Mouse (Mus musculus): ENCODE results near the gene Trak1. TPM values are rescaled to one million over a fixed set of nuclear protein-coding genes. Genes with fewer than 3 reads are reported as not detected.

The Trak1 gene
- polyA plus RNA-seq, 1 experiment from 2014 or later, result 17.7 TPM

DNA sequence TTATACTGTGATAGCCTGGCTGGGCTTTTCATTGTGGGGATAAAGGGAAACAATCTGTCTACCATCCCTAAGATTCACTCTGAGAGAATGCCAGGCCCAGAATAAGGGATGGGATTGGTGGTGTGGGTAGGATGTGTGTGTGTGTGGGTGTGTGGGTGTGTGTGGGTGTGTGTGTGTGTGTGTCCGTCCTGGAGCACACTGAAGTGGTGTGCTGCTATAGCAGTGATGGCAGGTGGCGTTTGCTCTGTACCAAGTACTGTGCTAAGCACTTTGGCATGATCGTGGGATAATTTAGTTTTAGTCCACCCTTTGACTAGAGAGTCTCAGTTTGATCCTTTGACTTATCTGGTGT is 40.6 kb downstream of the Trak1 start:
- WGBS, result 79% methylated on average over 3 of the region's 3 CpGs
- Histone ChIP-seq H3K4me2 (no peak overlapping the region), H3K9me3 (no peaks in the 10 kb centered on the region), H3K27me3 (no peaks in the 10 kb centered on the region), H3K4me1 (peaks cover 59% of the 10 kb centered on the region), H3K9ac (no peak overlapping the region), H3K4me3 (no peak overlapping the region), H3K36me3 (no peaks in the 10 kb centered on the region), H3K27ac (peak overlapping the region; percentile 58)
- ATAC-seq (ENCODE audit: insufficient number of reproducible peaks, insufficient read depth, low FRiP score, low TSS enrichment, low read depth), result no peak

DNA sequence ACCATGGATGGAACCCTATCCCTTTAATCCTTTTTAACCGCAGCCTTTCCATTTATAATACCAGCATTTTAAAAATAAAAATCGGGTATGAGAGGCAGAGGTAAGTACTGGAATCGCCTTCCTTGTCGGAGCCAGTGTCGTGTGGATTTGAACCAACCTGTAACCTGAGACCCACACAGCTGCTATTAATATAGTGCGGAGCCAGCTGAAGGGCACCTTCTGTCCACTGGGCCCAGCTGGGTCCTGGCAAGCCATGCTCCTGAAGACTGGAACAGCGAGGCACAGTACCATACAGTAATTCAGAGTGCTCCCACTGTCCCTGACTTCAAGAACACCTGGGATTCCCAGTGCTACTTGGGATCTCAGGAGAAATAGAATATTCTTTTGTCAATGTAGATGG is 44.5 kb downstream of the Trak1 start:
- no peak overlapping the region for H3K9ac ChIP-seq
- H3K4me2 ChIP-seq, result no peak overlapping the region
- no peak for ATAC-seq (ENCODE audit: insufficient number of reproducible peaks, insufficient read depth, low FRiP score, low TSS enrichment, low read depth)
- H3K27me3 ChIP-seq, result no peaks in the 10 kb centered on the region
- H3K9me3 ChIP-seq, result no peaks in the 10 kb centered on the region
- WGBS, result 15% methylated on average over 7 of the region's 7 CpGs
- H3K27ac ChIP-seq, result peak overlapping the region; percentile 55; the same call in 1 of the 2 replicates
- H3K4me1 ChIP-seq, result peaks cover 36% of the 10 kb centered on the region
- no peaks in the 10 kb centered on the region; the same call in 1 of the 2 replicates for H3K36me3 ChIP-seq
- H3K4me3 ChIP-seq, result no peak overlapping the region

- WGBS, result 70% methylated on average over 5 of the region's 5 CpGs
- Histone ChIP-seq H3K27ac (no peak overlapping the region; the same call in 1 of the 2 replicates), H3K9me3 (no peaks in the 10 kb centered on the region)
Measured at GRCm38 (mm10) chr9:121342510-121343110, 45.3 kb downstream of the Trak1 start.

GRCm38 (mm10) chr9:121343122-121343876 is 46.0 kb downstream of the Trak1 start:
- no peak overlapping the region for H3K9ac ChIP-seq
- no peak overlapping the region for H3K4me2 ChIP-seq
- no peaks in the 10 kb centered on the region for H3K9me3 ChIP-seq
- H3K4me3 ChIP-seq, result no peak overlapping the region
- peak overlapping the region; percentile 28; the same call in 1 of the 2 replicates for H3K27ac ChIP-seq
- 84% methylated on average over 14 of the region's 14 CpGs for WGBS
- no peaks in the 10 kb centered on the region for H3K27me3 ChIP-seq
- peaks cover 33% of the 10 kb centered on the region for H3K4me1 ChIP-seq
- no peaks in the 10 kb centered on the region; the same call in 1 of the 2 replicates for H3K36me3 ChIP-seq
- ATAC-seq (ENCODE audit: insufficient number of reproducible peaks, insufficient read depth, low FRiP score, low TSS enrichment, low read depth), result no peak

More at GRCm38 (mm10) chr9:121342510-121343110, 45.3 kb downstream of the Trak1 start:
- H3K4me1 ChIP-seq, result peaks cover 30% of the 10 kb centered on the region
- no peaks in the 10 kb centered on the region; the same call in 1 of the 2 replicates for H3K36me3 ChIP-seq
- H3K9ac ChIP-seq, result no peak overlapping the region
- H3K4me3 ChIP-seq, result no peak overlapping the region
- no peak for ATAC-seq (ENCODE audit: insufficient number of reproducible peaks, insufficient read depth, low FRiP score, low TSS enrichment, low read depth)
- no peak overlapping the region for H3K4me2 ChIP-seq
- no peaks in the 10 kb centered on the region for H3K27me3 ChIP-seq

DNA sequence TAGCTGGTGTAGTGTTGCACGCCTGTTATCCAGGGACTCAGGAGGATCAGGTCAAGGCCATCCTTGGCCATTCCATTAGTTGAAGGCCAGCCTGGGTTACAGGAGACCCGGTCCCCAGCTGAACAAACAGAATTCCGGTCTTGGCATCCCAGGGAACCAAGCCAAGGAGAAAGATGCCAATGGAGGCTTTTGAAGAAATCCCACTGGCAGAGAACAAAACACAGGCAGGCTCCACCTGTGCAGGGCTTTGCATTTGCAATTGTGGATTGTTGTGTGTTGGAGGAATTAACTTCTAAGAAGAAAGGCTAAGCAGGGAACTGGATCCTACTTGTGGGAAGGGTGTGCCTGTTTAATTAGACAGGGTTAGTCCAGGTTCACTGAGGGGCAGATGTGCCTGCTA is 47.0 kb downstream of the Trak1 start:
- no peak overlapping the region for H3K9ac ChIP-seq
- H3K27me3 ChIP-seq, result no peaks in the 10 kb centered on the region
- 48% methylated on average over 3 of the region's 3 CpGs for WGBS
- no peaks in the 10 kb centered on the region; the same call in 1 of the 2 replicates for H3K36me3 ChIP-seq
- no peak overlapping the region for H3K27ac ChIP-seq
- H3K9me3 ChIP-seq, result no peaks in the 10 kb centered on the region
- H3K4me3 ChIP-seq, result no peak overlapping the region
- peaks cover 42% of the 10 kb centered on the region for H3K4me1 ChIP-seq
- ATAC-seq (ENCODE audit: insufficient number of reproducible peaks, insufficient read depth, low FRiP score, low TSS enrichment, low read depth), result no peak
- no peak overlapping the region for H3K4me2 ChIP-seq

DNA sequence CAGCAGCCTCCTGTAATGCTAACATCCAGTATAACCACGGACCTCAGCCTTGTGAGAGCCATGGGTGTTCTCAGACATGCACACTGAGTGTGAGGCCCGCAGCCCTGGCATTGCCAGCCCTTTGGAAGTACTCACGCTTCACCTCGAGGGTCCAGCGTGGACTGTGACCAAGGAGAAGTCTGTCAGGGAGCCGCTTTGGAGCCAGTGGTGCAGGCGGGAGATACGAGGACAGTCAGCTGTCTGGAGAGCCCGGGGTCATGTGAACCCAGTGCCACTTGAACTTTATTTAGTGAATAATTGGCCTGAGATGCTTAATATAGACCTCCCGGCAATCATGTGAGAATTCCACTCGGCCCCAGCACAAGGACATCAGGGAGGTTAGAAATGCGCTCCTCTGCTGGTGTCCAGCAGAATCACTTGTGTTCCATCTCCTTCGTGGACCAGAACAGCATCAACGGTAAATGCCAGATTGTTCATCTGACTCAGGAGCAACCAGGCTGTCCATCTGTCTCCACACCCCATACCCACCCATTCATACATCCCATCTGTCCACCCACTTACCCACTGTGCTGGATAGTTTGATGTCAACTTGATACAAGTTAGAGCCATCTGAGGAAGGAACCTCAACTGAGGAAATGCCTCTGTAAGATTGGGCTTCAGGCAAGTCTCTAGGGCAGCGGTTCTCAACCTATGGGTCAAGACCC is 48.3 kb downstream of the Trak1 start:
- no peaks in the 10 kb centered on the region for H3K9me3 ChIP-seq
- 92% methylated on average over 15 of the region's 15 CpGs for WGBS
- H3K4me2 ChIP-seq, result no peak overlapping the region
- H3K27ac ChIP-seq, result no peak overlapping the region
- no peak overlapping the region for H3K9ac ChIP-seq
- ATAC-seq (ENCODE audit: insufficient number of reproducible peaks, insufficient read depth, low FRiP score, low TSS enrichment, low read depth), result no peak
- H3K27me3 ChIP-seq, result no peaks in the 10 kb centered on the region
- H3K36me3 ChIP-seq, result no peaks in the 10 kb centered on the region; the same call in 1 of the 2 replicates
- no peak overlapping the region for H3K4me3 ChIP-seq
- H3K4me1 ChIP-seq, result peaks cover 45% of the 10 kb centered on the region

- Histone ChIP-seq H3K27ac (no peak overlapping the region), H3K4me3 (no peak overlapping the region), H3K9ac (no peak overlapping the region), H3K4me2 (no peak overlapping the region), H3K9me3 (no peaks in the 10 kb centered on the region), H3K36me3 (no peaks in the 10 kb centered on the region; the same call in 1 of the 2 replicates), H3K27me3 (no peaks in the 10 kb centered on the region), H3K4me1 (peaks cover 52% of the 10 kb centered on the region)
- 69% methylated on average over 5 of the region's 5 CpGs for WGBS
- ATAC-seq (ENCODE audit: insufficient number of reproducible peaks, insufficient read depth, low FRiP score, low TSS enrichment, low read depth), result no peak
Measured at GRCm38 (mm10) chr9:121346635-121347034, 49.3 kb downstream of the Trak1 start.

GRCm38 (mm10) chr9:121347981-121348380 is 50.7 kb downstream of the Trak1 start:
- 0 out of 2 replicates have a peak overlapping the region, but pooled peaks have one; percentile 36 for H3K9ac ChIP-seq
- H3K36me3 ChIP-seq, result no peaks in the 10 kb centered on the region; the same call in 1 of the 2 replicates
- H3K27me3 ChIP-seq, result no peaks in the 10 kb centered on the region
- H3K4me2 ChIP-seq, result no peak overlapping the region
- 22% methylated on average over 10 of the region's 10 CpGs for WGBS
- ATAC-seq (ENCODE audit: insufficient number of reproducible peaks, insufficient read depth, low FRiP score, low TSS enrichment, low read depth), result no peak
- H3K4me1 ChIP-seq, result peaks cover 54% of the 10 kb centered on the region
- H3K27ac ChIP-seq, result peak overlapping the region; percentile 58
- no peak overlapping the region for H3K4me3 ChIP-seq
- H3K9me3 ChIP-seq, result no peaks in the 10 kb centered on the region

GRCm38 (mm10) chr9:121348476-121348875 is 51.2 kb downstream of the Trak1 start:
- Histone ChIP-seq H3K4me2 (no peak overlapping the region), H3K4me1 (peaks cover 57% of the 10 kb centered on the region), H3K9me3 (no peaks in the 10 kb centered on the region), H3K9ac (peak overlapping the region; percentile 36; the same call in 1 of the 2 replicates), H3K4me3 (no peak overlapping the region), H3K27ac (peak overlapping the region; percentile 58), H3K36me3 (no peaks in the 10 kb centered on the region; the same call in 1 of the 2 replicates), H3K27me3 (no peaks in the 10 kb centered on the region)
- ATAC-seq (ENCODE audit: insufficient number of reproducible peaks, insufficient read depth, low FRiP score, low TSS enrichment, low read depth), result no peak
- WGBS, result 16% methylated on average over 5 of the region's 5 CpGs

DNA sequence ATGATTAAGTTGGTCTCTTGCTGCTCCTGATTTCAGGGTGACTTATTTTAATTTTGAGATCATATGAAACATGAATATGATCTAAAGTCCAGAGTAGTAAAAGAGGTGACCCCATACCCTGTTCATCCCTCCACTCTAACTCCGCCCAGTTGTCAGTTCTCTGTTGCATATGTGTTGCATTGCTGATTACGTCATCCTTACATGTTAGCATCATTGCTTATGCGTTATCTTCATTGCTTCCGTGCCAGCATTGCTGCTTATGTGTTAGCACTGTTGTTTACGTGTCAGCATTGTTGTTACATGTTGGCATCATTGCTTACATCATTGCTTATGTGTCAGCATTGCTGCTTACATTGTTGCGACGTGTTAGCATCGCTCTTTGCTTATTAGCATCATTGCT is 51.8 kb downstream of the Trak1 start:
- WGBS, result 89% methylated on average over 8 of the region's 8 CpGs
- Histone ChIP-seq H3K27me3 (no peaks in the 10 kb centered on the region), H3K27ac (no peak overlapping the region; the same call in 1 of the 2 replicates), H3K9me3 (no peaks in the 10 kb centered on the region), H3K36me3 (no peaks in the 10 kb centered on the region; the same call in 1 of the 2 replicates), H3K4me2 (no peak overlapping the region), H3K4me1 (peaks cover 56% of the 10 kb centered on the region), H3K9ac (no peak overlapping the region), H3K4me3 (no peak overlapping the region)
- ATAC-seq (ENCODE audit: insufficient number of reproducible peaks, insufficient read depth, low FRiP score, low TSS enrichment, low read depth), result no peak

GRCm38 (mm10) chr9:121350601-121351000 is 53.3 kb downstream of the Trak1 start:
- no peak overlapping the region for H3K4me3 ChIP-seq
- H3K4me2 ChIP-seq, result no peak overlapping the region
- H3K36me3 ChIP-seq, result no peaks in the 10 kb centered on the region; the same call in 1 of the 2 replicates
- peaks cover 63% of the 10 kb centered on the region for H3K4me1 ChIP-seq
- 36% methylated on average over 2 of the region's 3 CpGs for WGBS
- no peaks in the 10 kb centered on the region for H3K27me3 ChIP-seq
- ATAC-seq (ENCODE audit: insufficient number of reproducible peaks, insufficient read depth, low FRiP score, low TSS enrichment, low read depth), result no peak
- no peaks in the 10 kb centered on the region for H3K9me3 ChIP-seq
- peak overlapping the region; percentile 17; the same call in 1 of the 2 replicates for H3K9ac ChIP-seq
- H3K27ac ChIP-seq, result peak overlapping the region; percentile 51; the same call in 1 of the 2 replicates

Measured in embryonic facial prominence, embryonic 13.5 days (tissue).